Mouse (Mus musculus) G1E-ER4 (cell line): ENCODE data around the gene Eif2s2. TPM values are rescaled to one million over a fixed set of nuclear protein-coding genes. Genes with fewer than 3 reads are reported as not detected.

Experiments
- GATA1 ChIP-seq: IDR thresholded peaks from one replicate; pipeline ENCODE4 v1.8.0; 2012; ENCODE audit warnings: low read length, inconsistent platforms
- polyA plus RNA-seq: library from polyadenylated mRNA; stranded (reverse); fragments of >175 nt; gene quantifications from 2 replicates; pipeline ENCODE4 v1.2.3, GENCODE M21; 2012

The Eif2s2 gene
- polyA plus RNA-seq, 1 experiment: 10.0 TPM

GRCm38 (mm10) chr2:154902111-154902510 is 9.4 kb upstream of the Eif2s2 start:
- no peak for TF ChIP-seq GATA1

GRCm38 (mm10) chr2:154893548-154893947 is 813 bp upstream of the Eif2s2 start:
- TF ChIP-seq GATA1: no peak

- TF ChIP-seq GATA1: no peak
These were observed 280 bp upstream of the Eif2s2 start for GRCm38 (mm10) chr2:154893045-154893385.

GRCm38 (mm10) chr2:154891585-154891984 is 1.1 kb downstream of the Eif2s2 start:
- TF ChIP-seq GATA1: no peak

GRCm38 (mm10) chr2:154876621-154877020 is 16.1 kb downstream of the Eif2s2 start:
- no peak for TF ChIP-seq GATA1

- TF ChIP-seq GATA1: no peak
These were observed 22.6 kb downstream of the Eif2s2 start for GRCm38 (mm10) chr2:154869954-154870641.

GRCm38 (mm10) chr2:154868106-154868505 is 24.6 kb downstream of the Eif2s2 start:
- TF ChIP-seq GATA1: no peak

- TF ChIP-seq GATA1: no peak
These were observed 27.0 kb downstream of the Eif2s2 start for GRCm38 (mm10) chr2:154865696-154866095.

- no peak for TF ChIP-seq GATA1
These were observed 29.1 kb downstream of the Eif2s2 start for GRCm38 (mm10) chr2:154863672-154864071.

GRCm38 (mm10) chr2:154855383-154855782 is 37.4 kb downstream of the Eif2s2 start:
- TF ChIP-seq GATA1: no peak

- TF ChIP-seq GATA1: no peak
These were observed 44.6 kb downstream of the Eif2s2 start for GRCm38 (mm10) chr2:154848086-154848485.

GRCm38 (mm10) chr2:154836537-154836936 is 56.2 kb downstream of the Eif2s2 start:
- TF ChIP-seq GATA1: no peak

GRCm38 (mm10) chr2:154834149-154834865 is 58.4 kb downstream of the Eif2s2 start:
- TF ChIP-seq GATA1: no peak

GRCm38 (mm10) chr2:154832471-154832870 is 60.3 kb downstream of the Eif2s2 start:
- TF ChIP-seq GATA1: no peak

- no peak for TF ChIP-seq GATA1
These were observed 65.2 kb downstream of the Eif2s2 start for GRCm38 (mm10) chr2:154827521-154827920.

GRCm38 (mm10) chr2:154826054-154826538 is 66.6 kb downstream of the Eif2s2 start:
- TF ChIP-seq GATA1: no peak

Other genes starting within 250 kb of the Eif2s2 start
- gene Chmp4b, start 241.2 kb downstream of the Eif2s2 start, polyA plus RNA-seq: 127 and 144 TPM in 2 replicates
- gene Gm14214, start 122.9 kb downstream of the Eif2s2 start, polyA plus RNA-seq: not detected in 2 replicates
- gene Raly, start 101.8 kb downstream of the Eif2s2 start, polyA plus RNA-seq: 628 and 845 TPM in 2 replicates
- gene a, start 101.5 kb downstream of the Eif2s2 start, polyA plus RNA-seq: 0.37 and 0.70 TPM in 2 replicates
- not detected in 2 replicates for gene Gm14226, start 125.3 kb upstream of the Eif2s2 start, polyA plus RNA-seq
- 13.4 and 29.2 TPM in 2 replicates for gene Ahcy, start 181.6 kb upstream of the Eif2s2 start, polyA plus RNA-seq
- gene Itch, start 240.6 kb upstream of the Eif2s2 start, polyA plus RNA-seq: 1.7 and 3.3 TPM in 2 replicates